Mouse (Mus musculus): ENCODE measurements around the gene C2cd5.

Gene C2cd5

GRCm38 (mm10) chr6:143073476-143073875, 26.5 kb downstream of the C2cd5 start:
- no peak for DNase-seq (ENCODE audit: low spot score)

- DNase-seq (ENCODE audit: low spot score) = no peak
Measured at GRCm38 (mm10) chr6:143072412-143073014, 27.4 kb downstream of the C2cd5 start.

GRCm38 (mm10) chr6:143070736-143071135, 29.2 kb downstream of the C2cd5 start:
- DNase-seq (ENCODE audit: low spot score) = no peak

- DNase-seq (ENCODE audit: low spot score) = no peak
Measured at GRCm38 (mm10) chr6:143070019-143070418, 29.9 kb downstream of the C2cd5 start.

- DNase-seq (ENCODE audit: low spot score) = no peak
Measured at GRCm38 (mm10) chr6:143069606-143070005, 30.3 kb downstream of the C2cd5 start.

- no peak for DNase-seq (ENCODE audit: low spot score)
Measured at GRCm38 (mm10) chr6:143068181-143068915, 31.6 kb downstream of the C2cd5 start.

GRCm38 (mm10) chr6:143067654-143068053, 32.3 kb downstream of the C2cd5 start:
- DNase-seq (ENCODE audit: low spot score) = no peak

GRCm38 (mm10) chr6:143066859-143067258, 33.1 kb downstream of the C2cd5 start:
- no peak for DNase-seq (ENCODE audit: low spot score)

GRCm38 (mm10) chr6:143064047-143064446, 35.9 kb downstream of the C2cd5 start:
- no peak for DNase-seq (ENCODE audit: low spot score)

GRCm38 (mm10) chr6:143057601-143058000, 42.3 kb downstream of the C2cd5 start:
- DNase-seq (ENCODE audit: low spot score) = no peak

GRCm38 (mm10) chr6:143051566-143051965, 48.4 kb downstream of the C2cd5 start:
- DNase-seq (ENCODE audit: low spot score) = no peak

- DNase-seq (ENCODE audit: low spot score) = no peak
Measured at GRCm38 (mm10) chr6:143049791-143050555, 50.0 kb downstream of the C2cd5 start.

- no peak for DNase-seq (ENCODE audit: low spot score)
Measured at GRCm38 (mm10) chr6:143049117-143049516, 50.8 kb downstream of the C2cd5 start.

- DNase-seq (ENCODE audit: low spot score) = no peak
Measured at GRCm38 (mm10) chr6:143047538-143048258, 52.2 kb downstream of the C2cd5 start.

GRCm38 (mm10) chr6:143041578-143041977, 58.4 kb downstream of the C2cd5 start:
- no peak for DNase-seq (ENCODE audit: low spot score)

- DNase-seq (ENCODE audit: low spot score) = no peak
Measured at GRCm38 (mm10) chr6:143035261-143035660, 64.7 kb downstream of the C2cd5 start.

GRCm38 (mm10) chr6:143034503-143034902, 65.4 kb downstream of the C2cd5 start:
- DNase-seq (ENCODE audit: low spot score) = no peak

GRCm38 (mm10) chr6:143030521-143030920, 69.4 kb downstream of the C2cd5 start:
- no peak for DNase-seq (ENCODE audit: low spot score)

- no peak for DNase-seq (ENCODE audit: low spot score)
Measured at GRCm38 (mm10) chr6:143027896-143028295, 72.0 kb downstream of the C2cd5 start.

GRCm38 (mm10) chr6:143027402-143027801, 72.5 kb downstream of the C2cd5 start:
- no peak for DNase-seq (ENCODE audit: low spot score)

- DNase-seq (ENCODE audit: low spot score) = no peak
Measured at GRCm38 (mm10) chr6:143023691-143024090, 76.2 kb downstream of the C2cd5 start.

GRCm38 (mm10) chr6:143021756-143022155, 78.2 kb downstream of the C2cd5 start:
- no peak for DNase-seq (ENCODE audit: low spot score)
